Mouse (Mus musculus): ENCODE measurements around the gene Sptb.

The Sptb gene

DNA sequence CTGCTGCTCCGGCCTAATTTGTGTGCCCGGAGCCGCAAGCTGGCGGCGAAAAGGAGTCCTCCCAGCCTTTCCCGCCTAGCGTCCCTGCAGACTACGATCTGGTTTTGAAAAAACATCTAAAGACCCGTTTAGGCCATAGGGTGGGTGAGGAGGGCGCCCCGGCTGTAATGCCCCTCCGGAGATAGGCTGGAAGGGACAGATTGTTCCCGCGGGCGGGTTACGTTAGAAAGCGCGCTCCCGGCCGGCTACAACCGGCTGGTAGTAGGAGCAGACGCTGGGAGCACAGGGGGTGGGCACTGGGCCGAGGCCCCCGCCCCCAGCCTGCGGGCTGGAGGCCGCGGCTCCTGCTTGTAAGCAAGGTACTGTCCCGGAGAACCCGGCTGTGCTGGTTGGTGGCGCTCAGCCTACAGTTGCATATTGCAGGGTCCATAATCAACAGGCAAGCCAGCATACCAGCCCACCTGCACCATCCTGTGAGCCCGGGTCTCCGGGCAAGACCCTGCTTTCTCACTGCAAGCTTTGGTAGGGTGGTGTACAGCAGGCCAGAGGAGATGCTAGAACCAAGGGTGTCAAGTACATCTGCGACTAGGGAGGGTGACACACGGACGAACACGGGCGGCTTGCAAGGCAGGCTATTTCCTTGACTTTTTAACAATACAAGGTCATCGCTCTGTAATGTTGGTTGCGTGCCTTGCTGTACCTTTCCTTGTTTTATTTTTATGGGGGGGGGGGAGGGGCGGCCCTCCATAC lies at the start of gene Sptb:
Gene Sptb, minus strand, starts transcription at position 197 of the 750 bp plus-strand sequence.
- peak; percentile 29 to 35 for DNase-seq (ENCODE audit: low spot score in 2 of 2)

DNA sequence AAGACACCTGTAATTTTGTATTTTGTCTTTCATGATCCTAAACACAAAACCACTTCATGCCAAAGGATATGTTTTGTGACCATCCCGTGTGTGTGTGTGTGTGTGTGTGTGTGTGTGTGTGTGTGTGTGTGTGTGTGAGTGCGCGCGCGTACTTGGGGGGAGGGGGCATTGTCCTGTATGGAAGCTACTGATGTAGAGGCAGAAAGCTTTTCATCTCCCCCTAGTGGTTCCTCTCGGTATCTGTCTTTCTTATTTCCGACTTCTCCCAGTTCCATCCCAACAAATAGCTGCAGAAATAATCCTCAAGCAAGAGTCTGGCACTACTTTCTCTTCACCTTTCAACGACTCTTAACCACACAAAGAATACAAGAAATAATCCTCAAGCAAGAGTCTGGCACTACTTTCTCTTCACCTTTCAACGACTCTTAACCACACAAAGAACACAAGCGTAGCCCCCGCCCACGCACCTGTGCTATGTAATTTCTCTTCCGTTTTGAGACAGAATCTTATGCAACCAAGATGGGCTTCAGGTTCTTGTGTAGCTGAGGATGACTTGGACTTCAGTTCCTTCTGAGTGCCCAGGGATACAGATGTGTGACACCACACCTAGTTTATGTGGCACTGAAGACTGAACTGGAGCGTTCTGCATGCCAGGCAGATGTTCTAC lies 42.4 kb upstream of the Sptb start:
- DNase-seq (ENCODE audit: low spot score in 2 of 2), result peak; percentile 24 to 32

DNA sequence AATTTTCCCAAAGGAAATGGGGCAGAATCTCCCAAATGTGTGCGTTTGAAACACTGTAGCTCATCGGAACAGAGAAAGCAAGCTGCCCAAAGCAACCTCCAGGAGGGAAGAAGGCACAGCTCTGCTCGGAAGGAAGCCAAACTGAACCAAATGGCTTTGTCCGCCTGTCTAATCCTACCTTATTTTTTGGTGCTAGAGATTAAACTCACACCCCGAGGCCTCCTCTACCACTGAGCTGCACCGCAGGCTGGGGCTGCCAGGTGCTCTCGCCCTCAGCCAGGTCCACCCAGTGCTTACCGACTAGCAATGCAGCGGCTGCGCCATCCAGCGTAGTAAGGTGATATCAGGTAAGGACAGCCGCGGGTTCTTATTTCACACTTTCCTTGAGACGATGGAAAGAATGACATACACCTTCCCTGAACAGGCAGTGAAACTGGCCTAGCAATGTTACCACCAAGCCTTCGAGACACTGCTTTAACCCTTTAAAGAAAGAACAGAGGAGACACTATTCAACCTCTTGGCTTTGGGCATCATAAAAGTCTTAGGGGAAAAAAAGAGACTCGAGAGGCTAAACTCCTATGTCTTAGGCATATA lies 40.6 kb upstream of the Sptb start:
- no peak for DNase-seq (ENCODE audit: low spot score in 2 of 2)

DNA sequence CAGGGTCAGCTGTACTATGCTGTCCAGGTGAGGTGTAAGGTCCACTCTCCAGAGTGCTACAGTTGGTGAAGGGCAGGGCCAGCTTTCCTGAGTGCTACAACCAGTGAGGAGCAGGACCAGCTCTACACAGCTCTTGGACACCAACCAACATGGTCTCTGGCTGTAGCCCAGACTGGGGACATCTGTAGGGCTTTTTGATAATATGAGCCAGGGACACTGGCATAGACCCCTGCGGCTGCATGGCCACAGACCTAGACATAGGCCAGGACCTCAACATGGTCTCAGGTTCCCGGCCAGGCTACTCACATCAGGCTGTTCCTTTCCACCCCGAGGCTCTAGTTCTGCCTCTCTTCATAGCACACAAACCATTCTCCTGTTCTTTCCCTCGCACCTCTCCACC lies 17.6 kb upstream of the Sptb start:
- no peak for DNase-seq (ENCODE audit: low spot score in 2 of 2)

DNA sequence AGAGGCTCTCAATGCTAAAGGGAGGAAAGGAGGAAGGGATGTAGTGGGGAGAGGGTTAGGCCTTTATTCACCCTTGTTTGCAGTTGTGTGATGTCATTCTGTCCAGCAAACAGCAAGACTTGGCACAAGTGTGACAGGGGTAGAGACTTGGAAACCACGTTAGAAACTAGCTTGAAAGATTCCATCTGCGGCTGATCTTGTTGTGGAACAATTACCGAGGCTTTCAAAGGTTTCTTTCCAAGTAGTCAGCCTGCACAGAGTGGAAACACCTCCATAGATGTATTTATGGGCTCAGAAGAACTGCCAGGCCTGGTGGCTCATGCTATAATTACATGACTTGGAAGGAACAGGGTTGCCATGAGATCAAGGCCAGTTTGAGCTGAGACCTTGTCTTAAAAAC lies 11.7 kb upstream of the Sptb start:
- no peak for DNase-seq (ENCODE audit: low spot score in 2 of 2)

DNA sequence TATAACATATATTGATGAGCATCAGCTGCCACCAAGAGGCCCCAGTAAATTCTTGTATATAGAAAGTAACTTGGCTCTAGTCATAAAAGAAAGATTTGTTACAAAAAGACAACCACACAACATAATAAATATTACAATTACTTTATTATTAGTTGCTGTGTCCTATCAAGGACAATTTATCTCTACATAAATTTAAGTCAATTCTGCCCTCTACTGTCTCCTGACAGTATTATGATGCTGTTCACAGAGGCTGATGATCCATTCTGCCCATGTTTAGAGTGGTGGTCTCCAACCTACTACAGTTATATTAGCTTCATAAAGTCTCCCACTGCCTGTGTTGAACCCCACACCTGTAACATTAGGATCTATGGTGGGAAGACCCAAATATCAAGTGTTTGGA lies 10.2 kb upstream of the Sptb start:
- DNase-seq (ENCODE audit: low spot score in 2 of 2), result no peak

DNA sequence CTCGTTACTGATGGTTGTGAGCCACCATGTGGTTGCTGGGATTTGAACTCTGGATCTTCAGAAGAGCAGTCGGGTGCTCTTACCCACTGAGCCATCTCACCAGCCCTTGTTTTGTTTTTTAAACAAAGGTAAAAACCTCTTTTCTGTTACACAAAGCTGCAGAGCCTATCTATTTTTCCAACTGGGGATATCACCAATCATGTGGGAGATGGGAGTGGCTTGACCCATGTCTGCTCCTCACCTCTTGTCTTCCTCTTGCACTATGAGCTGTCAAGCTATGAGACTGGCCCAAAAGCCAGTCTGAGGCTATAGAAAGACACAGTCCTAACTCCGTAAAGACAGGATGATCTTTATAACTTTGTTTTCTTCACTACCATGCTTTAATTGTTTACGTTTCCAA lies 8.0 kb upstream of the Sptb start:
- no peak for DNase-seq (ENCODE audit: low spot score in 2 of 2)

DNA sequence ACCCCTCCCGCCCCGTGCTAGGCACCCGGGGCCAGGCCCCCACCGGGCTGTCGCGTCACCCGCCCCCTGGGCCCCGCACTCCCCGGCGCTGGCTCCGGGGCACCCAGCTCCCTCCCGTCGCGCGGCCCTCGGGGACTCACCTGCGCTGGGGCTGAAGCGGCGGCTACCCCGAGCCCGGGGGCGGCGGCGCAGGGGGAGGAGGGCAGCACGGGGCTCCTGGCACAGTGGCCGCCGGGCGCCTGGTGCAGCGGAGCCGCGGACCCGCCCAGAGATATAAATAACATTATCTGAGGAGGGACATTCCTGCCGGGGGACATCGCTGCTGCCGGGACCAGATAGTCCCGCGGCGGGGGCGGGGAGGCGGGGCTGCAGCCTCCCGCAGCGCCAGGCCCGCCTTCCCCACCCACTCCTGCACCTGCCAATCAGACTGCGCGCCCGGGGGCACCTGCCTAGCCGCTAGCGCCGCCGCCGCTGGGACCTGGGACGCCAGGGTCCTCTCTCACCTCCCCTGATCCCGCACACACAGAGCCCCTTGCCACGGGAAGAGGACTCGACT lies 474 bp downstream of the Sptb start:
- DNase-seq (ENCODE audit: low spot score in 2 of 2), result peak; percentile 69 to 71

DNA sequence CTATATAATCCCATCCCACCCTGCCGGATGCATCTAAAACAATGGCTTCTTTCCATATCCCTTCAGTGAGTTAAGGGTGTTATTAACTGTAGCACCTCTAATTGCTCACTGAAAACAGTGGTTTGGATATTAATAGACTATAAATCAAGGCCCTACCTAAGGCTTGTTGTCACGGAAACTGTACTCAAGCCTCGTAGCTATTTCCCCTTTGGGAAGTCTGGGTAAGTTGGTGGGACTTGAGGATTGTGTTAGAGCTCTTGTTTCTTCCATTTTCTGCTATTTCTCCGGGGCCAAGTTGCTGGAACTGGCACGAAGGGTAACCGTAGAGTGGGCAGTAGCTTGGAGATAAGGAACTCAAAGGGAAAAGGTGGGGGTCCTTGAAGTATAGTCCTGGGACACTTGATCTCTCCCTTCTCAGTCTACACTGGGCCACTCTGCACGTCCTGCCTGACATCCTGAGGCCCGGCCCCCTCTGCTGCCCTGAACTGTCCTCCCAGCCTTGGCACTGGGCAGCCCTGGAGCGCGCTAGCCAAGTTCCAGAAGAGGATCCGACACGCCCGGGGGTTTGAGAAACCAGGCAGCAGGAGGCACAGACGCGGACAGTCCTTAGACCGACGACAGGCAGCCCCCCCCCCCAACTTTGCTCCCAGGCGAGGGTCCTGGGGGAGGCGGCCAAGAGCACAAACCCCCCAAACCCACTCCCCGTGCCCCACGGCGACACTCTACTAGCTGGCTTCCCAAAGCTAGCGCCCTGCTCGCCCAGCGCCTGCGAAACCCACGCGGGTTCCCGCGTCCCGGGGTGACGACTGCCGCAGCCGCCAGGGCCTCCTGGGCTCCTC lies 1.2 kb downstream of the Sptb start:
- no peak for DNase-seq (ENCODE audit: low spot score in 2 of 2)

DNA sequence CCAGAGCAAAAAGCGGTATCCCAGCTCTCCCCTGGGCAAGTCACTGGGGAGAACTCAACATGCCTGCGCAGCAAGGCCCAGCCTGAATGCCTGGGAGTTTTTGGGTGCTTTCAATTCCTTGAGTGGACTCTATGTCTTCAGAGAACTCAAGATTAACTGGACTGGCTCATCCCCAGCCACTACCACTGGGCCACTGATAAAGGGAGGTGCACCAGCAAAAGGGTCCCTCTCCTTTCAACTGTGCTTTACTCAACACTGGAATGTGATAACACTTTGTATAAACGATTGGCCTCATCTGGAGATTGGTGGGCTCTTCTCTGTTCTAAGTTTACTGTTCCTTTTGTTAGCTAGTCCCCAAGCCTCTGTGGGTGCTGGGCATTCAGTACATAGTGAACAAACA lies 2.2 kb downstream of the Sptb start:
- no peak for DNase-seq (ENCODE audit: low spot score in 2 of 2)

DNA sequence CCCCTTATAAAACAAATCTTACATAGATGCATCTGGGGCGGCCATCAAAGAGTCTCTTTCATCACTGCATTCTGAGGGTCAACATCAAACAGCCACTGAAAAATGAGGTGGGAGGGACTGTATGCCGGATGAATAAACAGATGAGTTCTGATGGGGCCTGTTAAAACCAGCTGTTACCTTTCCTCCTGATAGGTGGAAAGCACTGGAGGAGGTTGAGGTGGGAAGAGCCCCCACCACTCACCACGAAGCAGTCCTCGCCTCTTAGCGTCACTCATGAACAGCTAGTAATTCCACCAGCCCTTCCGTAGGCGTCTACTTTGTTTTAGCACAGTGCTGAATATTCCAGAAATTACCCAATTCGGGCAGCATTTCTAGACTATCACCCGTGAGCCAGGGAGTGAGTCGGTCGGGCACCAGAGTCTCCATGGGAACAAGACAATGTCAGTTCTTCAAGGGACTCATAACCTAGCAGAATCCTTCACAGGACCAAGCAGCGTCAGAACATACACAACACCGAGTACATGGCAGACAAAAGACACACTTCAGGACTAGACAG lies 13.9 kb downstream of the Sptb start:
- DNase-seq (ENCODE audit: low spot score in 2 of 2), result no peak

DNA sequence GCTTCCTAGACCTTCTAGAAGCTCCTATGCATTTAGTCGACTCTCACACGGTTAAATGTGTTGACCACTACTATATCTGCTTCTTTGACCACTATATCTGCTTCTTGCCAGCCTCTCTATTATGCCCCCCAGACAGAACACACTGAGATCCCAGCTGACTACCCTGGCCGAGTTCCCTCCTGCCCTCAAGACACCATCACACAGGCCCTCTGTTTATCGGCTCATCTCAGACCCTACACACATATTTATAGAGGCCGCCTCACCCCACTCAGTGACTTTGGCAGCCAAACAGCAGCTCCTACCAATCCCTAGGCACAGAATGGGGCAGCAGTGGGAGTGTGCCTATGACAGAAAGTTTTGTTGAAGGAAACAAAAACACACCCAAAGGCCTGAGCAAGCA lies 14.6 kb downstream of the Sptb start:
- DNase-seq (ENCODE audit: low spot score in 2 of 2), result no peak

DNA sequence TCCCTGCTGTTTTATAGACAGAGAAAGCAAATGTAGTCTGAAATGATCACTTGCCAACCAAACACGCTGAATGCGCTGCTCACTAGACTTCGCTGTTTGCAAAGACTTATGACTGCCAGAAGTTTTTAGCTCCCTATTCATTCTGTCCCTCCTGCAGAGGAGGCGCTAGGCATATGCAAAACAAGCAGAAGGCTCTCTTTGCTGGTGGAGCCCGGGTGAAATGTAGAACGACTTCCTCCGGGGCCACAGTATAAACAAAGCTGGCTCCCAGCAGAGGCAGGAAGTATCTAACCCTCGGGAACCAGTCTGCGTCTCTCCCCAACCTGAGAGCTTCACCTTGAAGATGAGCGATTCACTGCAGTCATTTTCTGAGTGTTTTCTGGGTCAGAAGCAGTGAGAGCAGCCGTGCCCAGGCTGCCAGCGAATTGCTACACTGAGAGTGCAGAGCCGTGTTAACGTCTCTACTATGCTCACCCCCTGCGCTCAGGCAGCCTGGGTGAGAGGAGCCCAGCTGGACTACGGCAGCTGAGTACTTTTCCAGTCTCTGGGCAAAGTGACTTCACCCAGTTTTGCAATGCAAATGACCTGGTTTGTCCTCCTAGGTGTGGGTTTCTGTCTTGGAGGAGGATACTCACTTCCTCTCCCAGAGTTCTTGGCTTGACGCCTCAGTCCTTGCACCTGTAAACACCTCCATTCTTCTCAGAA lies 15.4 kb downstream of the Sptb start:
- peak in 1 of 2 experiments; percentile 60 for DNase-seq (ENCODE audit: low spot score in 2 of 2)

DNA sequence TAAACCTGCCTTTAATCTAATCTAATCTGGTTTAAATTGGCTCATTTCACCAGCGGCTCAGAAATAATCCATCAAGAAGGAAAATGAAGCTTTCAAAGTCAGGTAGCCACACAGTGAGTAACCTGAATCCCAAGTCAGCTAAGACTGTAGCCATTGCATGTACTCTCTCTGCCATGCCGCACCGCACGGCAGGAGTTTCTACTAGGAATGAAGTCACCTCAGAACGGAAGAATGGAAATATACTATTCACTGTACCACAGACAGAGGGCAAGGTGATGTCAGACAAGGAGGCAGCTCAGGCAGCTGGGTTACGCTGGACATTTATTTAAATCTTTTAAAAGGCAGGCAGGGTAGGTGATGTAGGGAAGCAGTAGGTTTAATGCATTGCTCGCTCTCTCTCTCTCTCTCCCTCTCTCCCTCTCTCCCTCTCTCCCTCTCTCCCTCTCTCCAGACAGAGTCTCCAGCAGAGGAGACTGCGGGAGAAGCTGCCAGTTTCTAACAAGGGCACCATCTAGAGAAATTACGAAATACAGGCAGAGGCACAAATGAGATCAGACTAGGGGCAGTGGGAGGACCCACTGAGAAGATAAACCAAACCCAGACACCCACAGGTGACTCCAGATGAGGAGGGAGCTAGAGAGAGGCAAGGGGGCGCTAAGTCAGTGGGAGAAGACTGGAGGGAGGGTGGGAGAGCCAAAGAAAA lies 22.7 kb downstream of the Sptb start:
- DNase-seq (ENCODE audit: low spot score in 2 of 2), result no peak

DNA sequence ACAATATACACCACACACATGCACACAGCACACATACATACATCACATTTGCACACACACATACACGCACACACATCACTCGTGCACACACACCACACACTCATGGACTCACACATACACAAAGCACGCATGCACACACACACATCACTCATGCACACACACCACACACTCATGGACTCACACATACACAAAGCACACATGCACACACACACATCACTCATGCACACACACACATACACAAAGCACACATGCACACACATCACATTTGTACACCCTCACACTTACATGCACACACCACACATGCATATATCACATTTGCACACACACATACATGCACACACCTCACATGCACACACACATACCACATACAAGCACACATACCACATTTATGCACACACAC lies 24.7 kb downstream of the Sptb start:
- DNase-seq (ENCODE audit: low spot score in 2 of 2), result no peak

DNA sequence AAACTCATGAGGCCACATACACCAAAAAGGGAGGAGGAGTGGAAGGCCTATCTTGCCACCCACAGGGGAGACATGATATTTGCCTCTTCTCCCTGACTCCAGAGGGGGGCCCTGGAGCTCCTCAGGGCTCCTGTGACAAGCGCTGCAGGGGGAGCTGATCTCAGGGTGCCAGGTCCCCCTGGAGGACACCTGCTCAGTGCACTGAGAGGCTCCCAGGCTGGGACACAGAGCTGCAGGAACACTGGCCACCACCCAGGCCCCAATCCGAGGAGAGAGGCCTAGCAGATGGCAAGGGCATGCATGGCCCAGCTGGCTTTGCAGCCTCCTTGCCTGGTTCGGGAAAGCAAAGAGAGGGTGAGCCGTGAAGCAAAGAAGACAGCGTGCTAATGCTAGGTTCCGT lies 25.9 kb downstream of the Sptb start:
- DNase-seq (ENCODE audit: low spot score in 2 of 2), result no peak

DNA sequence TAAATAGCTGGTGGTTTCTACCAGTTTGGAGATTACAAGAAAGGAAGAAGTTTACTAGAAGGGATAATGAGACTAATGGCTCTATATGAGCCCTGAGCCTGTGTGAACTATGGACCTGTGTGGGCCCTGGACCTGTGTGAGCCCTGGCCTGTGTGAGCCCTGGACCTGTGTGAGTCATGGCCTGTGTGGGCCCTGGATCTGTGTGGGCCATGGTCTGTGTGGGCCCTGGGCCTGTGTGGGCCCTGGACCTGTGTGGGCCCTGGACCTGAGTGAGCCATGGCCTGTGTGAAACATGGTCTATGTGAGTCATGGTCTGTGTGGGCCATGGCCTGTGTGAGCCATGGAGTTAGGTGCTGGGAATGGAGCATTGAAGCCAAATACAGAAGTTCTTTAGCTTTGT lies 28.4 kb downstream of the Sptb start:
- DNase-seq (ENCODE audit: low spot score in 2 of 2), result no peak

DNA sequence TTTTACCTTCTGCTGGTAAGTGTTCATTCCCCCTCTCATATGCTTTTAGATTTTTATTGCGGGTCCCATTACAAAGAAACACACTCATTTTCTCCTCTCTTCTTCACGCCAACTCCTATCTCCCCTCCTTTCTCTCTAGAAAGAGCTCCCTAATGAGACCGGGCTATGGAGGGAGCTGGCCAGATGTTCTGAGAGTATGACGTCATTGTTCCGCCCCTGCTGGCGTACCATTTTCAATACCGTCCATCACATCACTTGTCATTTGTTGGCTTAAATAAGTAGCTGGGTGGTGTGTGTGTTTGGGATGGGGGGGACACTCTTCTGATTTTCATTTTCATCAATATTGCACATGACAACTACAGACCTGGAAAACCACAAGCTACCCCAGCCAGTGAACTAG lies 33.3 kb downstream of the Sptb start:
- DNase-seq (ENCODE audit: low spot score in 2 of 2), result no peak

DNA sequence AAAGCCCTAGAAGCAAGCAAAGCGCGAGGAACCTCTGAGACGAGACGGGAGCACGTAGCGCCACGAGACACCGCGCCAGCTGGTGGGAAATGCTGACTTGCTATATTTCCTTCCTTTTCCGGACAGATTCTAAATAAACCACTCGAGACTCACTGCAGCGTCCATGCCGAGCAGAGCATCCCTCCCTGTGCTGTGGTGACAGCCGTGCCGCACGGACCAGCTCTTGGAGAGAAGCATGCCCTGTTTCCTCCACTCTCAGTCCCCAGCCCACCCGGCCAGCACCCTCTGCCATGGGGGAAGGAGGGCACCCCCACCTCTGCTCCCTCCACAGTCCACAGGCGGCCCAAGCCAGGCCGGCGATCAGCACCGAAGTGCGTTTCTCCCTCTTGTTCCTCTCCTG lies 33.9 kb downstream of the Sptb start:
- peak in 1 of 2 experiments; percentile 30 for DNase-seq (ENCODE audit: low spot score in 2 of 2)

DNA sequence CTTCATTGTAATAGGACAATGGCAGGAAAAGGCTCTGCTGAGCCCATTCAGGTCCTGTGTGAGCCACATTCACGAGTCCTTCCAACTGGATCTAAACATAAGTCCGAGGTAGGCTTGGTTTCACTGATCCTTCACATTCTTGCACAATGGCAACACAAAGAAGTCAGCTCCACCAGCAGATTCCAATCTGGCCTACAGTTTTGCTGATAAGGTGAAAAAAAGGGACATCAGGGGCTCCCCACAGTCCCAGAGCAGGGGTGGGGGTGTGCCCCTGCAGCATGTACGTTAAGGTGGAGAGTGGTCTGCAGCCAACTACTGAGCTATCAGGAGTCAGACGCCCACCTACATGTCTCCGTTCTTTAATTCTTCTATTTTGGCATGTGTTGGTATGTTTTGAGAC lies 35.0 kb downstream of the Sptb start:
- no peak for DNase-seq (ENCODE audit: low spot score in 2 of 2)
